Mouse (Mus musculus) spleen, adult 2 months (tissue): ENCODE data around the gene Clcnkb. TPM values are rescaled to one million over a fixed set of nuclear protein-coding genes. Genes with fewer than 3 reads are reported as not detected.

ENCODE experiments used
- DNase-seq, 2 experiments: peaks; one replicate each; pipeline versions ENCODE4 v3.0.0 to v3.0.0-alpha.2; 2012 to 2021; ENCODE audit warnings: low spot score in 2 of 2, low read depth in 1 of 2
- H3K27ac ChIP-seq: fragments of 200-500 bp; 2 replicates; pipeline ENCODE4 v1.5.1; 2012; ENCODE audit warnings: low read length, inconsistent platforms; ENCODE audit not compliant: insufficient read depth
- H3K27me3 ChIP-seq: fragments of 200-500 bp; 2 replicates; pipeline ENCODE4 v1.6.1; 2012; ENCODE audit warnings: mild to moderate bottlenecking, moderate library complexity, low read length, inconsistent platforms; ENCODE audit not compliant: control insufficient read depth, insufficient read depth
- H3K36me3 ChIP-seq: fragments of 200-500 bp; 2 replicates; pipeline ENCODE4 v1.6.1; 2012; ENCODE audit warnings: mild to moderate bottlenecking, low read length, inconsistent platforms; ENCODE audit not compliant: control insufficient read depth, insufficient read depth
- H3K4me1 ChIP-seq: fragments of 200-500 bp; 2 replicates; pipeline ENCODE4 v1.6.1; 2011; ENCODE audit warnings: inconsistent platforms; ENCODE audit not compliant: control insufficient read depth, insufficient read depth, insufficient read length
- H3K4me3 ChIP-seq: fragments of 200-500 bp; 2 replicates; pipeline ENCODE4 v1.5.1; 2011; ENCODE audit warnings: mild to moderate bottlenecking, inconsistent platforms; ENCODE audit not compliant: insufficient read depth, insufficient read length; ENCODE audit errors: extremely low read depth
- CTCF ChIP-seq: fragments of 200-500 bp; IDR thresholded peaks from 2 replicates; pipeline ENCODE4 v1.5.1; 2011; ENCODE audit warnings: mild to moderate bottlenecking, inconsistent platforms; ENCODE audit not compliant: insufficient read depth, insufficient read length, insufficient replicate concordance; ENCODE audit errors: extremely low read depth
- POLR2A ChIP-seq: fragments of 200-500 bp; IDR thresholded peaks from 2 replicates; pipeline ENCODE4 v1.6.1; 2011; ENCODE audit warnings: low read depth, low read length, inconsistent platforms
- WGBS: fragments of 180-500 bp; shearing (Covaris S2); methylation state at CpG from one replicate; pipeline ENCODE4 v1.1.7; 2018; 5-methylcytosine and 5-hydroxymethylcytosine counted together
- polyA plus RNA-seq: library from polyadenylated mRNA; depleted of rRNA; stranded (reverse); fragments of >200 nt; gene quantifications from 2 replicates; pipeline ENCODE4 v1.2.3, GENCODE M21; 2012

The Clcnkb gene
- polyA plus RNA-seq, 1 experiment = 0.07 TPM

GRCm38 (mm10) chr4:141420886-141421285, 5.1 kb upstream of the Clcnkb start:
- H3K27ac ChIP-seq = no peak overlapping the region
- no peaks in the 10 kb centered on the region for H3K27me3 ChIP-seq
- no peak overlapping the region for H3K4me3 ChIP-seq
- DNase-seq = no peak
- no peaks in the 10 kb centered on the region for H3K36me3 ChIP-seq
- no peak for TF ChIP-seq CTCF
- TF ChIP-seq POLR2A = no peak
- WGBS = 89% methylated on average over 9 of the region's 9 CpGs
- H3K4me1 ChIP-seq = peaks cover 14% of the 10 kb centered on the region; the same call in 1 of the 2 replicates

- Histone ChIP-seq H3K27ac (no peak within 1 kb of the TSS), H3K27me3 (no peaks in the 10 kb centered on the region), H3K4me1 (peaks cover 13% of the 10 kb centered on the region; the same call in 1 of the 2 replicates), H3K4me3 (no peak within 1 kb of the TSS), H3K36me3 (no peaks in the 10 kb centered on the region)
- TF ChIP-seq POLR2A (no peak), CTCF (no peak)
- 72% methylated on average over 9 of the region's 9 CpGs for WGBS
- no peak for DNase-seq
Observed at GRCm38 (mm10) chr4:141420192-141420829, 4.5 kb upstream of the Clcnkb start, which contains the start of gene Hspb7. TSS of gene Hspb7 (plus strand) at chr4:141420779.

GRCm38 (mm10) chr4:141419398-141420191, 3.8 kb upstream of the Clcnkb start:
- H3K27me3 ChIP-seq = no peaks in the 10 kb centered on the region
- no peaks in the 10 kb centered on the region for H3K36me3 ChIP-seq
- peaks cover 10% of the 10 kb centered on the region; the same call in 1 of the 2 replicates for H3K4me1 ChIP-seq
- 15% methylated on average over 27 of the region's 27 CpGs for WGBS
- TF ChIP-seq CTCF (no peak), POLR2A (no peak)
- H3K27ac ChIP-seq = no peak overlapping the region
- DNase-seq = peak; percentile 60 to 69
- no peak overlapping the region for H3K4me3 ChIP-seq

- Histone ChIP-seq H3K4me1 (no peaks in the 10 kb centered on the region), H3K27me3 (no peaks in the 10 kb centered on the region), H3K4me3 (no peak overlapping the region), H3K36me3 (no peaks in the 10 kb centered on the region), H3K27ac (no peak overlapping the region)
- DNase-seq = no peak
- TF ChIP-seq CTCF (peak; percentile 42; the same call in 1 of the 2 replicates), POLR2A (no peak)
- WGBS = 39% methylated on average over 22 of the region's 22 CpGs
Observed at GRCm38 (mm10) chr4:141411430-141411992, 4.3 kb downstream of the Clcnkb start.

GRCm38 (mm10) chr4:141408577-141408976, 7.2 kb downstream of the Clcnkb start:
- WGBS = 90% methylated on average over 3 of the region's 3 CpGs
- Histone ChIP-seq H3K36me3 (no peaks in the 10 kb centered on the region), H3K27ac (no peak overlapping the region), H3K4me3 (no peak overlapping the region), H3K27me3 (no peaks in the 10 kb centered on the region), H3K4me1 (peaks cover 3% of the 10 kb centered on the region; the same call in 1 of the 2 replicates)
- TF ChIP-seq CTCF (no peak), POLR2A (no peak)
- no peak for DNase-seq

- Histone ChIP-seq H3K27me3 (no peaks in the 10 kb centered on the region), H3K36me3 (no peaks in the 10 kb centered on the region), H3K4me1 (peaks cover 3% of the 10 kb centered on the region; the same call in 1 of the 2 replicates), H3K27ac (no peak overlapping the region), H3K4me3 (no peak overlapping the region)
- peak; percentile 21 to 28 for DNase-seq
- TF ChIP-seq CTCF (peak; percentile 45; the same call in 1 of the 2 replicates), POLR2A (no peak)
- WGBS = 53% methylated on average over 14 of the region's 14 CpGs
Observed at GRCm38 (mm10) chr4:141406516-141407299, 9.1 kb downstream of the Clcnkb start.
